Mouse (Mus musculus) testis, postnatal 10 days (tissue): ENCODE data around the gene Dao.
A peak's percentile ranks its signal among the peaks of the same experiment; 100 is the strongest.

Experiments used
- DNase-seq: peaks from one replicate; pipeline ENCODE4 v3.0.0; 2021; ENCODE audit warnings: low spot score

Gene Dao

GRCm38 (mm10) chr5:114027217-114027944 lies 23.9 kb downstream of the Dao start:
- DNase-seq = no peak

GRCm38 (mm10) chr5:114028111-114028510 lies 24.6 kb downstream of the Dao start:
- no peak for DNase-seq

GRCm38 (mm10) chr5:114030652-114031051 lies 27.1 kb downstream of the Dao start:
- DNase-seq = no peak

- DNase-seq = no peak
Observed at GRCm38 (mm10) chr5:114032161-114032763, 28.8 kb downstream of the Dao start.

- DNase-seq = no peak
Observed at GRCm38 (mm10) chr5:114034393-114034792, 30.9 kb downstream of the Dao start.

GRCm38 (mm10) chr5:114035111-114035510 lies 31.6 kb downstream of the Dao start:
- DNase-seq = no peak

- no peak for DNase-seq
Observed at GRCm38 (mm10) chr5:114040508-114040907, 37.0 kb downstream of the Dao start.

- no peak for DNase-seq
Observed at GRCm38 (mm10) chr5:114040911-114041310, 37.4 kb downstream of the Dao start.

GRCm38 (mm10) chr5:114041327-114041930 lies 37.9 kb downstream of the Dao start:
- DNase-seq = no peak

GRCm38 (mm10) chr5:114043800-114044199 lies 40.3 kb downstream of the Dao start:
- DNase-seq = no peak

- DNase-seq = no peak
Observed at GRCm38 (mm10) chr5:114045134-114045533, 41.6 kb downstream of the Dao start.

- DNase-seq = no peak
Observed at GRCm38 (mm10) chr5:114046151-114046550, 42.6 kb downstream of the Dao start.

GRCm38 (mm10) chr5:114046604-114047003 lies 43.1 kb downstream of the Dao start:
- no peak for DNase-seq

GRCm38 (mm10) chr5:114047182-114047581 lies 43.7 kb downstream of the Dao start:
- DNase-seq = no peak

GRCm38 (mm10) chr5:114048731-114049308 lies 45.3 kb downstream of the Dao start:
- DNase-seq = no peak

GRCm38 (mm10) chr5:114052246-114052761 lies 48.8 kb downstream of the Dao start:
- DNase-seq = peak; percentile 88

GRCm38 (mm10) chr5:114057129-114057731 lies 53.7 kb downstream of the Dao start:
- DNase-seq = no peak

- DNase-seq = no peak
Observed at GRCm38 (mm10) chr5:114061675-114062074, 58.2 kb downstream of the Dao start.

- DNase-seq = no peak
Observed at GRCm38 (mm10) chr5:114063958-114064357, 60.5 kb downstream of the Dao start.

- DNase-seq = no peak
Observed at GRCm38 (mm10) chr5:114065161-114065560, 61.7 kb downstream of the Dao start, which contains the start of gene Usp30. Gene Usp30 (plus strand): TSS chr5:114065461.

GRCm38 (mm10) chr5:114066601-114067000 lies 63.1 kb downstream of the Dao start:
- DNase-seq = no peak

- no peak for DNase-seq
Observed at GRCm38 (mm10) chr5:114067543-114067942, 64.0 kb downstream of the Dao start.
